Mouse (Mus musculus): ENCODE results near the gene 9930022D16Rik.

Gene 9930022D16Rik

DNA sequence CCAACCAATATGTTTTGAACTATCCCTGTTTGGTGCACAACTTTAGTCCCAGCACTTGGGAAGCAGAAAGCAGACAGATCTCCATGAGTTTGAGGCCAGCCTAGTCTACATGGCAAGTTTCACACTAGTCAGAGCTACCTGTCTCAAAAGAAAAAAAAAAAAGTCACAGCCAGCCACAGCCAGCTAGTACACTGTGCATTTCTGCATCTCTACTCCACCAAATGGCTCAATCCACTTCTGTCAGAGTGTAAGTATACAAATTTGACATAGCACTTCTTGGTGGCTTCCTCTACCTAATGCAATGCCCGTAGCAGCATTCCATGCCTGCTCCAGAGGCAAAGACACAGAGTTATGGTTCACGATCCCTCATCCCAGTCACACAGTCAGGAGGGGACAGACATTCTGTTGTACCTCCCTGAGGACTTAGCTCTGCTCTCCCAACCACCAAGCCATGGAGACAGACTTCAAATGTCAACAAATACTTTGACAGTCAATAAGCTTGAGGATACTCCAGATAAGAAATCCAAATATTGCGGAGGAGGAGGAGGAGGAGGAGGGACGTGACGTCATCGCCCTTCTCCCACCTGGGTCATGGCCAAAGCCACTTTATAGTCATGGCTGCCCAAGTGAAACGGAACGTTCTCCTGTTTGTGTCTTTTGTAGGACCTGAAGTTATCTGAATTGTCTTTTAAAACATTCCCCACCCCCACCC, 3.1 kb downstream of the 9930022D16Rik start:
- DNase-seq (ENCODE audit: low spot score in 2 of 2), result no peak

GRCm38 (mm10) chr11:109417472-109418040, 3.8 kb downstream of the 9930022D16Rik start:
- no peak for DNase-seq (ENCODE audit: low spot score in 2 of 2)

DNA sequence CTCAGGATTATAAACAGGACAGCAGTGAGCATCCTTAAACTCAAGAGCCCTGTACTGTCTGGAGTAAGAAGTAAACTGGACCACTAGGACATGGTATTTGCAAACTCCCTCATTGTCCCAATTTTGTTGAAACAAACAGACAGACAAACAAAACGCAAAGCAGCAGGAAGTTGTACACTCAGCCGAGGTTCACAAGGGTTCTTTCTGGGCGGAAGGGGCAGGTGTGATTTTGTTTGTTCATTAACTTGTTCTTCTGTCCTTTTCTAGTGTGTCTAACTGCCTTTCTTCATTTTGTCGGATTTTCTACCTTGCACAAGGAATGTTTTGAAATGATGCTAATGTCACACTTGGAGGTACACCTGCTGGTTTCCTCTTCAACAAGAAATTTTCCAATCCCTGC, 5.7 kb downstream of the 9930022D16Rik start:
- no peak for DNase-seq (ENCODE audit: low spot score in 2 of 2)

- DNase-seq (ENCODE audit: low spot score in 2 of 2), result no peak
Measured at GRCm38 (mm10) chr11:109419961-109420566, 6.3 kb downstream of the 9930022D16Rik start.

- DNase-seq (ENCODE audit: low spot score in 2 of 2), result no peak
Measured at GRCm38 (mm10) chr11:109420567-109420962, 6.8 kb downstream of the 9930022D16Rik start.

DNA sequence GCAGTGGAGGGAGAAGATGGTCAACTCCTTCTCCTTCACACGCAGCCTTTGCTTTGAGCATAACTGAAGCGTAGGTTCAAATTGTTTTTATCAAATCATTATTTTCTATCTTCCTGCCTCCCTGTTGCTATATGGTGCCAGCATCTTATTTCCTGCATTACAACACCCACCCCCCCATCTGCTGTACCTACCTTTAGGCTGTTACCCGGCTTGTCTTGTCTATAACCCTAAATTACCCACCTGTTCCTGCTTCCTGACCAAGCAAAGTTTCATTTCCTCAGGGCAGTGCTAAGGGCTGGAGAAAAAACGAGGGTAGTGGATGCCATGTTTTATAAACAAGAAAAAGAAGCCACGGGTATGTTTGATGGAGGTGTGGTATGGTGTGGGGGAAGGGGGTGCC, 7.5 kb downstream of the 9930022D16Rik start:
- DNase-seq (ENCODE audit: low spot score in 2 of 2), result no peak

GRCm38 (mm10) chr11:109422263-109422662, 8.5 kb downstream of the 9930022D16Rik start:
- DNase-seq (ENCODE audit: low spot score in 2 of 2), result no peak

- DNase-seq (ENCODE audit: low spot score in 2 of 2), result no peak
Measured at GRCm38 (mm10) chr11:109423294-109423693, 9.6 kb downstream of the 9930022D16Rik start.

GRCm38 (mm10) chr11:109425392-109426271, 11.9 kb downstream of the 9930022D16Rik start, which contains the start of gene Amz2:
Gene Amz2, plus strand, starts transcription at chr11:109425946.
- peak; percentile 99 to 100 for DNase-seq (ENCODE audit: low spot score in 2 of 2)

DNA sequence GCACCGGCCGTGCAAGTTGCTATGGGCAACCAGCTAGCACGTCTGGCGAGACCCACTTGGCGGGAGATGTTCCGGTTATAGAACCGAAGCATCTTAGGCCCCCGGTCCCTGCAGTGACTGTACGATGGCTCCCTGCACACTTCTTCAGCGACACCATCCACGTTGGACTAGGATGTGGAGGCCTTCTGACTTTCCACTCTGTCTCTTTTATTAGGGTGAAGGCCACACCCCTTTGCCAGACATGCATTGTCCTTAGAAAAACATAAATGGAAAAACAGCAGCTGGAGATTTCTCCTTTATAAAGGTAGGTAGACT, 12.5 kb downstream of the 9930022D16Rik start:
- DNase-seq (ENCODE audit: low spot score in 2 of 2), result no peak

GRCm38 (mm10) chr11:109427353-109427752, 13.6 kb downstream of the 9930022D16Rik start:
- no peak for DNase-seq (ENCODE audit: low spot score in 2 of 2)

DNA sequence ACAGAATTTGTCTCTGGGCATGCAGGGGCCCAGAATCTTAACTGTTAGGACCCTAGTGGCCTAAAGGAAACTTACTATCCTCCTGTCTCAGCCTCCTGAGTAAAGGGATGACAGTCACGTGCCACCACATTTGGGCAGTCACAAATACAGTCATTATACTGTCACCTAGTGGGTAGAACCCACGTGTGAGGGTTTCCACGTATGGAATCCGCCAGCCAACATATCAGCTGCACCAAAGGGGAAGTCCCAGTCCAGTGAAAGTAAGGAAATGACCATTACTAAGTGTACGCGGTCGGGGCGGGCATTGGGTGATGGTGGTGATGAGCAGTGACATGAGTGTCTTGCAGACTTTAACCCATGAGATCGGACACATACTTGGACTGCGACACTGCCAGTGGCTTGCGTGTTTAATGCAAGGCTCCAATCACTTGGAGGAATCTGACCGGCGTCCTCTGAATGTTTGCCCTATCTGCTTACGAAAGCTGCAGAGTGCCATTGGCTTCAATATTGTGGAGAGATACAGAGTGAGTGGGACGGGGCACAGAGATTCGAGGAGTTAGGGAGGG, 20.6 kb downstream of the 9930022D16Rik start:
- DNase-seq (ENCODE audit: low spot score in 2 of 2), result no peak

- no peak for DNase-seq (ENCODE audit: low spot score in 2 of 2)
Measured at GRCm38 (mm10) chr11:109436889-109437288, 23.2 kb downstream of the 9930022D16Rik start.

DNA sequence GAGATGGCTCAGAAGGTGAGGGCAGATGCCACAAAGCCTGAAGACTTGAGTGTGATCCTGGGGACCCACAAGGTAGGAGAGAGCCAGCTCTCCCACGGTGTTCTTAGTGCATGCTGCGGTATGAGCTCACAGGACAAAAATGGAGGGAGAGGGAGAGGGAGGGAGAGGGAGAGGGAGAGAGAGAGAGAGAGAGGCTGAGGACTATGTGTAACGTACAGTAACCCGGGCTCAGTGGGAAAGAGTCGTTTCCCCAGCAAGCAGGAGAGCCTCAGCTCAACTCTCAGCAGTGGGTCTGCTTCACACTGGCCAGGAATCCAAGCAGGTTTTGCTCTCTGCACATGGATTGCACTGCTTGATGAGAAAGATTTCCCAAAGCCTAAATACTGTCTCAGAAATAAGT, 25.5 kb downstream of the 9930022D16Rik start:
- no peak for DNase-seq (ENCODE audit: low spot score in 2 of 2)

GRCm38 (mm10) chr11:109439829-109440340, 26.2 kb downstream of the 9930022D16Rik start:
- peak; percentile 70 to 78 for DNase-seq (ENCODE audit: low spot score in 2 of 2)

- DNase-seq (ENCODE audit: low spot score in 2 of 2), result no peak
Measured at GRCm38 (mm10) chr11:109440641-109441040, 26.9 kb downstream of the 9930022D16Rik start.

- no peak for DNase-seq (ENCODE audit: low spot score in 2 of 2)
Measured at GRCm38 (mm10) chr11:109441119-109441518, 27.4 kb downstream of the 9930022D16Rik start.

DNA sequence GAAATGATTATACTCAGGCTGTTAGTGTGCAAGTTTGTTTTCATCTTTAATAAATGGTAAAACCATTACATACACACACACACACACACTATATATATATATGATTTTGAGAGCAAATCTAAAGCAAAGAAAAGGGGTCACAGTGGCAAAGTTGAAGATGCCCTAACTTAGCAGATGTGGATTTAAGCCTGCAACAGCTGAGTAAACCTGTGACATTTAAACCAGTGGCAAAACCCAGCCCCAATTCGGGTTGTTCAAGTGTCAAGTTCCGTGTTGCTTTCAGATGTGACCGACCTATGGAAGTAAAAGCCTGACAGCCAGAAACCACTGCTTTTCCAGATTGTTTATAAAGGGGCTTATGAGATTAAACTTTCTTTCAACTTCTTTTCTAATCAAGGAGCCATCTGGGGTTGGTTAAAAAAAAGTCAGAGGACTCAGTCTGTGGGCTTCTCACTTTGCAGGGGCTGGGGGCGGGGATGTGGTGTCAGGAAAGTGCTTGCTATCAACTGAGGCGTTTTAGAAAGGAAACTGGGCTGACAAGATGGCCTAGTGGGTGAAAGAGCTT, 28.5 kb downstream of the 9930022D16Rik start:
- no peak for DNase-seq (ENCODE audit: low spot score in 2 of 2)

DNA sequence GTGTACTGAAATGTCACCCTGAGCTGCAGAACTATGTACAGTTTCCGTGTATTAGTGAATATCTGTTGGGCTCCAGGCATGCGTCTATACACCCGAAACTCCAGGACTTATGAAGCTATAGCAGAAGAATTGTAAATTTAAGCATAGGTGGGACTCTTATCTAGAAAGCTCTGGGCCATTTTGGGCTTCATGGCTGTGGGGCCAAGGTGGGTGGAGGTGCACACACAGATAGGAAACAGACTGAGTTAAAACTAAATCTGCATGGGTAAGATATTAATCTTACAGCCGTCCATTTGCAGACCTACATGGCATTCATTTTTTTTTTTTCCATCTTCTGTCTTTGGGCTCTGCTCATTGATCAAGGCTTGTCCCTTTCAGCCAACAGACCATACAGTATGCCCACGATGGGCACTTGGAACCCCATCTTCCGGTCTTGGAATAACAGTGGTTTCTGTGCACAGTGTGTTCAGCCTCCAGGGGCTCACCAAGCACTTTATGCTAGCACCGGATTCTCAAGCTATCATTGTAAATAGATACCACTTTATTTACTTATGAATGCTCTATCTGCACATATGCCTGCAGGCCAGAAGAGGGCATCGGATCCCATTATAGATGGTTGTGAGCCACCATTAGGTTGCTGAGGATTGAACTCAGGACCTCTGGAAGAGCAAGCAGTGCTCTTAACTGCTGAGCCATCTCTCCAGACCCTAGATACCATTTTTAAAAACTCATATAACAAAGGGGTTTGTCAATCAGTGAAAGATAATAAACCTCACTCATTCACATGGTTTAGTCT, 29.9 kb downstream of the 9930022D16Rik start:
- DNase-seq (ENCODE audit: low spot score in 2 of 2), result no peak

- DNase-seq (ENCODE audit: low spot score in 2 of 2), result no peak
Measured at GRCm38 (mm10) chr11:109444600-109444999, 30.9 kb downstream of the 9930022D16Rik start.

All from urinary bladder, adult 18-20 months (tissue).